Mouse (Mus musculus) MEL (cell line): ENCODE results near the gene Insig1.

Experiments
- BHLHE40 ChIP-seq: IDR thresholded peaks from 2 replicates; pipeline ENCODE4 v1.6.1; 2012; ENCODE audit warnings: low read depth, mild to moderate bottlenecking, inconsistent platforms, low read length, improper control_type of control experiment, borderline replicate concordance
- CTCF ChIP-seq, 3 experiments: IDR thresholded peaks in 2 of 3; conservative IDR thresholded peaks in 1 of 3; 2 replicates each; pipeline ENCODE4 v1.5.1; 2011 to 2012; ENCODE audit warnings: low read length in 3 of 3, low read depth in 2 of 3, mild to moderate bottlenecking in 2 of 3, improper control_type of control experiment in 1 of 3, inconsistent platforms in 1 of 3, mixed read lengths in 1 of 3, moderate library complexity in 1 of 3; ENCODE audit not compliant: control insufficient read depth in 1 of 3, insufficient read depth in 1 of 3, poor library complexity in 1 of 3, severe bottlenecking in 1 of 3
- E2F4 ChIP-seq: IDR thresholded peaks from 2 replicates; pipeline ENCODE4 v1.6.1; 2011; ENCODE audit warnings: low read depth, low read length, improper control_type of control experiment, borderline replicate concordance
- EP300 ChIP-seq, 2 experiments: IDR thresholded peaks; 2 replicates each; pipeline ENCODE4 v1.6.1; 2011; ENCODE audit warnings: improper control_type of control experiment in 2 of 2, low read length in 2 of 2, low read depth in 1 of 2, mild to moderate bottlenecking in 1 of 2
- GATA1 ChIP-seq: IDR thresholded peaks from 2 replicates; pipeline ENCODE4 v1.6.1; 2011; ENCODE audit warnings: low read depth, low read length, improper control_type of control experiment
- JUND ChIP-seq: IDR thresholded peaks from 2 replicates; pipeline ENCODE4 v1.6.1; 2011; ENCODE audit warnings: low read depth, mild to moderate bottlenecking, improper control_type of control experiment, low read length
- MEF2A ChIP-seq: IDR thresholded peaks from 2 replicates; pipeline ENCODE4 v1.6.1; 2014; ENCODE audit warnings: low read depth, mild to moderate bottlenecking, inconsistent platforms, low read length, improper control_type of control experiment; ENCODE audit not compliant: poor library complexity, insufficient replicate concordance, severe bottlenecking; ENCODE audit errors: extremely low read depth
- POLR2A ChIP-seq, 2 experiments: IDR thresholded peaks; 2 replicates each; pipeline ENCODE4 v1.6.1; 2011 to 2012; ENCODE audit warnings: low read length in 2 of 2, mild to moderate bottlenecking in 2 of 2, control low read depth in 1 of 2, improper control_type of control experiment in 1 of 2, low read depth in 1 of 2, moderate library complexity in 1 of 2; ENCODE audit not compliant: control insufficient read depth in 1 of 2, insufficient read depth in 1 of 2, poor library complexity in 1 of 2
- POLR2AphosphoS5 ChIP-seq: IDR thresholded peaks from 2 replicates; pipeline ENCODE4 v1.6.1; 2012; ENCODE audit warnings: low read depth, borderline replicate concordance, mild to moderate bottlenecking, inconsistent platforms, low read length, moderate library complexity, mixed read lengths
- TAL1 ChIP-seq: IDR thresholded peaks from 2 replicates; pipeline ENCODE4 v1.6.1; 2012; ENCODE audit warnings: mild to moderate bottlenecking, inconsistent platforms, low read length, moderate library complexity, mixed read lengths
- UBTF ChIP-seq: IDR thresholded peaks from 2 replicates; pipeline ENCODE4 v1.6.1; 2012; ENCODE audit warnings: low read depth, mild to moderate bottlenecking, inconsistent platforms, low read length, improper control_type of control experiment, moderate library complexity, borderline replicate concordance; ENCODE audit not compliant: insufficient read depth
- USF1 ChIP-seq: IDR thresholded peaks from 2 replicates; pipeline ENCODE4 v1.6.1; 2014; ENCODE audit warnings: low read depth, mild to moderate bottlenecking, inconsistent platforms, low read length, improper control_type of control experiment, moderate library complexity
- USF2 ChIP-seq, 2 experiments: IDR thresholded peaks; 2 replicates each; pipeline ENCODE4 v1.6.1; 2011 to 2012; ENCODE audit warnings: improper control_type of control experiment in 2 of 2, low read length in 2 of 2, borderline replicate concordance in 1 of 2, inconsistent platforms in 1 of 2, low read depth in 1 of 2, mild to moderate bottlenecking in 1 of 2; ENCODE audit not compliant: insufficient read depth in 1 of 2
- ZMIZ1 ChIP-seq: IDR thresholded peaks from 2 replicates; pipeline ENCODE4 v1.6.1; 2012; ENCODE audit warnings: low read depth, mild to moderate bottlenecking, inconsistent platforms, low read length, improper control_type of control experiment, moderate library complexity

GRCm38 (mm10) chr5:28082312-28082711, 11.1 kb downstream of the Insig1 start:
- TF ChIP-seq CTCF (IDR thresholded peaks at IDR 0.05 in 2 of 3, conservative IDR thresholded peaks at IDR 0.05 in 1 of 3; ENCODE audit: control insufficient read depth in 1 of 3, insufficient read depth in 1 of 3, low read depth in 2 of 3, low read length in 3 of 3, poor library complexity in 1 of 3, severe bottlenecking in 1 of 3), result no peak
- TF ChIP-seq POLR2A (IDR thresholded peaks at IDR 0.05; ENCODE audit: control insufficient read depth in 1 of 2, insufficient read depth in 1 of 2, low read depth in 1 of 2, low read length in 2 of 2, poor library complexity in 1 of 2), result no peak
- TF ChIP-seq JUND, result no peak
- TF ChIP-seq UBTF, result no peak
- no peak for TF ChIP-seq TAL1
- TF ChIP-seq POLR2AphosphoS5, result no peak
- TF ChIP-seq BHLHE40, result no peak
- no peak for TF ChIP-seq ZMIZ1
- TF ChIP-seq GATA1, result no peak
- TF ChIP-seq EP300 (IDR thresholded peaks at IDR 0.05; ENCODE audit: low read depth in 1 of 2, low read length in 2 of 2), result no peak
- TF ChIP-seq USF1, result no peak
- no peak for TF ChIP-seq E2F4
- TF ChIP-seq USF2 (IDR thresholded peaks at IDR 0.05; ENCODE audit: borderline replicate concordance in 1 of 2, insufficient read depth in 1 of 2, low read depth in 1 of 2, low read length in 2 of 2), result no peak
- TF ChIP-seq MEF2A, result no peak
